Mouse (Mus musculus): ENCODE data around the gene Prdm1. TPM values are rescaled to one million over a fixed set of nuclear protein-coding genes. Genes with fewer than 3 reads are reported as not detected.

Prdm1 gene
- total RNA-seq, 2 experiments from 2014 or later: 1.3 to 2.2 TPM

DNA sequence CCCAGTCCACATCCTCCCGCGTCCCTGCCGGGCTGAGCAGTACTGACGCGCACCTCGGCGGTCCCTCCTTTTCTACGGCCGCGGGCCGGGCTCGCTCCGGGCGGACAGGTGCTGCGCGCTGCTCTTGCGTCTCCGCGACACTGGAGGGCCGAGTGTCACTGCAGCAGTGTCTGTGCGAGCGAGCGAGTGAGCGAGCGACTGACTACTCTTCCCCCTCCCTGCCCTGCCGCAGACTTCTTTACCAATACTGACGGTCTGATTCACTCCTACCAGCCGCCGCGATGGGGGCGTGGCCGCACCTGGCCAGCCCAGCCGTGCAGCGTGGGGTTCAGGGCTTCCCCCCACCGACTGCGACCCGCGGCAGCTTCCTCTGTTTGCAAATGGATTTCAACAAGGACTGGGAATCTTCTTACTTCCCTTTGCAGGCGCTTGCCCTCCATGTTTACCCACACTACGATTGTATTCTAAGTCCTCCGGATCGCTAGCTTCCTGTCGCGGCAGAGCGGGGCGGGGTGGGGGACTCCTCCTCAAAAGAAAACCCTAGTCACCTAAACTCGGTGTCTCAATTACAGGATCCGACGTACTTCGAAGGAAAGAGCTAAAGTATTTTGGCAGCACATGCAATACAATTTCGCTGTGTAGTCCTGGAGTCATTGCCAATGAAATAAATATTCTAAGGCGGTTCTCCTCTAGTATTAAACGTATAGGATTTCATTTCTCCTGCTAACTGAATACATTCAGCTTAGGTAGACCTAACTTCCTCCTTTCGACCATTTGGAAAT lies 69.6 kb downstream of the Prdm1 start:
- intact Hi-C loops (cut with DNase I): loop anchor here (10.0 kb wide), 2 partner anchors 164 to 546 kb away; no protein-coding TSS in a partner anchor
- DNase-seq: peak; percentile 68

DNA sequence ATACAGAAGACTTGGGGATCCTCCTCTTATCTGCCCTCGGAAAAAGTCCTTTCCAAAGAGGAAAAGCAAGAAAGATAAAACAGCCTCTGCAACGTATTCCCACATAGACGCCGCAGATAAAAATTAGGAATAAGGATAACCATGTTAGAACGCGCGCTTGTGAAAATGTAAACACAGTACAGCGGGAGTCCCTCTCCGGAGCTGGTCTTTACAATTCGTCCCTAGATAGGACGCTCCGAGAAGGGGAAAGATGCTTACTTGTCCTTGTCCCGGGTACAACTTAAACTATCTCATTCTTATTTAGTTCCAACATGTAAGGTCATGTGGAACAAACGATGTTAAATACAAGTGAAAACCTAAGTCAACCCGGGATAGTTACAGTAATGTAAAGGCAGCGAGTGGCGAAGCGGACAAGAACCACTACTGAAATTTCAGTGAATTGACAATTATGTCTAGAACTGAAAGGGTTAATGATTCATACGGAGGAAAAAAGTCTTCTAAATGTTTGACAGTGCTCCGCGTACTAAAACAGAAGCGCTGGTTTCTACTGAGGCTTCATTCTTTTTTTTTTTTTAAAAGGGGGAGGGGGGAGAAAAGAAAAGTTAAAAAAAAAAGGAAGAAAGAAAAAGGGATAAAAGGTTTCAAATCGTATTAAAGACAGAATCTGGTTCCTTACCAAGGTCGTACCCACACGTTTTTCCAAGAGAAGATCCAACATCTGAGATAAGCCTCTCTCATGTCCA lies 70.3 kb downstream of the Prdm1 start:
- no peak for DNase-seq
- intact Hi-C loops (cut with DNase I): loop anchor here (10.0 kb wide), 2 partner anchors 163 to 547 kb away; no protein-coding TSS in a partner anchor

DNA sequence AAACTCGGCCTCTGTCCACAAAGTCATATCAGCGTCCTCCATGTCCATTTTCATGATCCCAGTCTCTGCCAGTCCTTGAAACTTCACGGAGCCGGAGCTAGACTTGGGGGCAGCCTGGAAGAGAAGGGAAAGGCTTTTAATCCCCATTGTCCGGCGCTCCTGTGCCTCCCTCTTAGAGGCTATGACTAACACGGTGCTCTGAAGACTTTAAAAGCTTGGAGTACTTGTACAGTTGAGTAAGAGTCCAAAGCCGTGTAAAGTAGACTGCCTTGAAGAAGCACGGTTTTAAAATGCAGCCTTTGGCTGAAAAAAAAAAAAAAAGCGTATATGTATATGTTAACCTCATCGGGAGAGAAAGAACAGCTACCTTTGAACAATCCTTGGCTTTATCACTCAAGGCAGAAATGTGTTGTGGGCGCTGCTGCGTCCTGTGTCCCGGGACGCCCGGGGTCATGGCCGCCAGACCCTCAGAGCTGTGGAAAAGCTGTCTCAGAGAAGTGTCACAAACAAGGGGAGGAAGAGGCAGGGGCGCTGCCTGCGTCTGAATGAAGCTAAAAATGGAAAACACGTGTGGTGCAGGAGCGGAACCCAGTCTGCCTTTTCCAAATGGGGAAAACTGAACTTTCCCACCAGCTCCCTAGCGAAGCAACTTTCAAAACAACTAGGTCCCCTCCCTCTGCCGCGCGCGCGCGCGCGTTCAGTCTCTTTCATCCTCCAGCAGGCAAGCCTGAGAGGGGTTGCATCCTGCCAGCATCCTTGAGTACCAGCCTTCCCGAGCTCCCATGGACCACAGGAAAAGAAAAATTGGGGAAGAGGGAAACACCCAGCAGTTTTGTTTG lies 71.3 kb downstream of the Prdm1 start:
- DNase-seq: peak; percentile 34
- intact Hi-C loops (cut with DNase I): loop anchor here (10.0 kb wide), 2 partner anchors 162 to 548 kb away; no protein-coding TSS in a partner anchor

DNA sequence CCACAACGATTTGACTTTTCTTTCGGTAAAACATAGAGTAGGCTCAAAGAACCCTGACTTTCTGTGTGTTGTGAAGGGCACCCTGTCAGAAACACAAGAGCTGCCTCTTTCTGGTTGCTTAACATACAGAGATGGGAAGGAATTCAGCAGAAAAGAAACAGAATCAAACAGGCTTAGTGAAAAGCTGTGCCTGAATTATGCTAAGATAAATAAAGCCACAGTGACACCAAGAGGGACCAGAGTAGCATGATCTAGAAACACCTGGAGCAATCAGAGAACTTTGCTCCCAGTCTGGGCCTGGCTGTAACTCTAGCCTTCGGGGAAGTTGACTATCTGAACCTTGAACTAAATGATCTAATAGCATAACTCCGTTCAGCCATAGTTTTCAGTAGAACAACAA lies 73.5 kb downstream of the Prdm1 start:
- intact Hi-C loops (cut with DNase I): loop anchor here (10.0 kb wide), 2 partner anchors 160 to 550 kb away; no protein-coding TSS in a partner anchor
- no peak for DNase-seq

DNA sequence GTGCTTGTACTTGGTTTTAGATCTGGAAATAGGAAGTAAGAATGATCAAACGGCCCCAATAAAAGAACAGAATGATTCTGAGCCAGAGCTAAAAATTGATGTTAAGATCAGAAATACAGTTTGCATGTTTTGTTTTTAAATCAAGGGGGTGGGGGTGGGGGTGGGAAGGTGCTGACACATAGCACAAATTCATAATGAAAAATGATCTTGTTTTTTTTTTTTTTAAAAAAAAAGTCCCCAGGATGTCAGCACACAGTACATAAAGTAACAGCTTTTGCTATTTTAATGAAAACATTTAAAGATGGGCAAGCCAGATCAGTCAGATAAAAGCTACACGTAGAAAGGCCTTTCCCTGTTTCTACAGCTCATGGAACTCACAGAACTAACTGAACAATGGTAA lies 74.2 kb downstream of the Prdm1 start:
- no peak for DNase-seq
- intact Hi-C loops (cut with DNase I): loop anchor here (10.0 kb wide), 2 partner anchors 159 to 551 kb away; no protein-coding TSS in a partner anchor

DNA sequence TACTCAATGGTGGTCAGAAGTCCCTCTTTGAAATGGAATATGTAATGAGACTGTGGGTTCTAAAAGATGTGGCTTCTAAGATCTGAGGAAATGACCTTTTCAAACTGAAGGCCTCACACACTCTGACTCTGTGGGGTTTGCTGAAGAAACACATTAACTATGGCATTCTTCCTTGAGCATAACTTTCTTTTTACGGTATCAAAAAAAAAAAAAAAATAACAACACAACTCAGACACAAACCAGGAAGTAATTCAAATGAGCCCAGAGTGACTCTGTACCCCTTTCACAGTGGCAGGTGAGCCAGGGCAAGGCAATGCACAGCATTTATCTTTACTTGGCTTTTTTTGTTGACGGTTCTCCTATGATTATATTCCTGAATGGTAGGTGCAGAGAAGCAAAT lies 77.5 kb downstream of the Prdm1 start:
- intact Hi-C loops (cut with DNase I): loop anchor here (10.0 kb wide), 2 partner anchors 156 to 554 kb away; no protein-coding TSS in a partner anchor
- no peak for DNase-seq

DNA sequence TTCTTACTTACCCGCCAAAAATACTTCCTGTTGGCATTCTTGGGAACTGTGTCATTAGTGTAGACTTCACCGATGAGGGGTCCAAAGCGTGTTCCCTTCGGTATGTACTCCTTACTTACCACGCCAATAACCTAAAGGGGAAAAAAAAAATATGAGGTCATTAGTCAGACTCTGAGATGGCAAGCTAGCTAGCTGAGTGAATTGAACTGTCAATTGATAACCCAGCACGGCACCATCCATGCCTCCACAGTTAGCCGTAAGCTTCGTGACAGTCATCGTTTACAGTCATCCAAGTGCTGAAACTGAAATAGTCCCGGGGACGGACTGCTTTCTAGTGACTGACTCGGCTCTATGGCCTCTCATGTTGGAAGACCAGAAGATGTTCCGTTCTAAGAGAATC lies 78.2 kb downstream of the Prdm1 start:
- no peak for DNase-seq
- intact Hi-C loops (cut with DNase I): loop anchor here (10.0 kb wide), 2 partner anchors 155 to 555 kb away; no protein-coding TSS in a partner anchor

DNA sequence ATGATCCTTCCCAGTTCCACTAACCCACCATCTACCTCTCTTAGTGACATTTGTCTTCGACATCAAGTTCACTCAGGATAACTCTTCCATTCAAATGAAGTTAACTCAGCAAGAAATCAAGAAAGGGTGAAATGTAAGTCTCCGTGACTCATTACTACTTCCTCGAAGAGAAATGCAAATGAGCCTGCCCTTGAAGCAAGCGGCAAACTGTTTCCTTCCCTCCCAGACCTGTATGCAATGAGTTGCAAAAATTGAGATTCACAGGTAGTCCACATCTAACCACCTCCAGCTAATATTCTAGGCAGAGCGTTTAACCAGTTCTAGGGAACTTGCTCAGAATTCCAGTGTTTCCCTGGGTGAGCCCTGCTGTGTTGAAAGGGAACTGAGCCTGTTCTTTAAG lies 78.6 kb downstream of the Prdm1 start:
- no peak for DNase-seq
- intact Hi-C loops (cut with DNase I): loop anchor here (10.0 kb wide), 2 partner anchors 155 to 555 kb away; no protein-coding TSS in a partner anchor

DNA sequence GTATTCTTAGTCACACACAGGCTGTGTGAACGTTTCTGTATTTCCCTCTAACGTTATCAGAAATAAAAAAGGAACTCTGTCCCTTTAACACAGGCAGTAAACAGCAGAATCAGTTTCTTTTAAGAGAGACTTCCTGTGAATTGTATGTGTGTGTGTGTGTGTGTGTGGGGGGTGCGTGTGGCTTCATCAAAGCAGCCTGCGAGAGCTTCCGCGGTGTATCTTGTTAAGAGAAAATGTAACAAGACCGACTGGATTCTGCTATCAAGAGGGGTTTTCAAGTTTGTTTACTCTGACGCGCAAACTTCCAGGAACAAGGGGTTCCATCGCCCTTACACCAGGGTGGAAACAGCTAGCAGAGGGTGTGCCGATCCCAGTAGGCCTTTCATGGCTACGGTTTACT lies 80.1 kb downstream of the Prdm1 start:
- no peak for DNase-seq
- intact Hi-C loops (cut with DNase I): no loop called here

DNA sequence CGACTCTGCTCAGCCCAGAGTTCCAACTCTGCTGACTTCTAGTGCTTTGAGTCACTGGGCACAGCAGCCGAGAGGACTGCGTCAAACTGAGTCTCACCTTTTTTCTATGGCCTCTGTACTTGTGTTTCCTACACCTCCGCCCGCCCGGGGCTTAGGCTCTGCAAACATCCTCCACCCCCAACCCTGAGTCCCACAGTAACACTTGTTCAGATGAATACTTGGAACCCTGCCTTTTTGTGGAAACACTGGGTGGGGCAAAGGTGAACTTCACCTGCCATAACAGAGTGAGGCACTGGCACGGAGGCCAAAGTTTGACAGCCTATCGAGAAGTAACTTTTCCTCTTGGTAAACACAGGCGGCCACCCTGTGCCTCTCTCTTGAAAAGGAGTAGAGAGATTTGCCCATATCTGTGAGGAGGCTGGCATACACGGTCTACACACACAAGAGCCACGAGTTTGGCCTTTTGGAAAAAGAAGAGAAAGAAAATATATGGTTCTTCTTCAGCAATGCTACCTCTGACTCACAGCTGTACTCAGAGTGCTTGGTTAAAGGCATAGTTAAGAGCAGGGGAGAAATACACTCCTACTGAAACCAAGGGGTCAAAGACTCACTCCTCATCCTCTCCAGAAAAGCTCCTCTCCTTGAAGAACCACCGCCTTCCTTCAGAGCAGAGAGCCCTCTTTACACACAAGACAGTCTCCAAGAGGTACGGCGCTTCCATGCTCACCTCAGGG lies 80.7 kb downstream of the Prdm1 start:
- DNase-seq: no peak
- intact Hi-C loops (cut with DNase I): no loop called here

DNA sequence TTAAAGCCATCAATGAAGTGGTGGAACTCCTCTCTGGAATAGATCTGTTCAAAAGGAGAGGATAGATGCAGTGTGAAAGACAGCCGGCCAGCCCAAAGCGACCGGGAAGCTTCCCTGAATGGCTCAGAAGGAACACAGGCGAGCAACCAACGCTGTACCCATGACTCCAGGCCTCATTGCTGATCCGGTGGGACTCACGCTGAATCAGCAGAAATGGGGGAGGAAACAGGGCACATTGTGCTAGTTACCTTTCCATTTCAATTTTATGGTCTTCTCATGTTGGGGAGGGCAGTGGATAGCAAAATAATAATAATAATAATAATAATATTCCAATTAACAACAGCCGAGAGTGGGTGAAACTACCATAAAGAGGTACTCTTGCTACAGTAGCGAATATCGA lies 81.3 kb downstream of the Prdm1 start:
- intact Hi-C loops (cut with DNase I): no loop called here

DNA sequence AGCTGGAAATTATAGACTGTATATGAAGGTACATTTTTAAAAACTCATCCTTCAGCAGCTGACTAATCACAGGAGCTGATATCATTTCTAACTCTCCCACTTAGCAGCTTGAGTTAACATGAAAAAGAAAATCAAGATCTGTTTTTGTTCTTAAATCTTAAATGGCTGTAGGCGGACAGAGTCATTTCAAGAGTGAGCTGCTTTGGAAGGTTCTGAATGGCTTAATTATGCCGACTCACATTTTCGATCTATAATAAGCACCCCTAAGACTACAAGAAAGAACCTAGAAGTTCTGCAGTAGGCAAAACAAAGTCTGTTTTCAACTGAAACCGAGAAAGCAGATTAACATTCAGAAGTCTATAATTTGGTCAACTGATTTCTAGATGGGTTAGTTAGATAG lies 83.9 kb downstream of the Prdm1 start:
- no peak for DNase-seq

More for the DNA sequence above, 81.3 kb downstream of the Prdm1 start:
- no peak for DNase-seq

DNA sequence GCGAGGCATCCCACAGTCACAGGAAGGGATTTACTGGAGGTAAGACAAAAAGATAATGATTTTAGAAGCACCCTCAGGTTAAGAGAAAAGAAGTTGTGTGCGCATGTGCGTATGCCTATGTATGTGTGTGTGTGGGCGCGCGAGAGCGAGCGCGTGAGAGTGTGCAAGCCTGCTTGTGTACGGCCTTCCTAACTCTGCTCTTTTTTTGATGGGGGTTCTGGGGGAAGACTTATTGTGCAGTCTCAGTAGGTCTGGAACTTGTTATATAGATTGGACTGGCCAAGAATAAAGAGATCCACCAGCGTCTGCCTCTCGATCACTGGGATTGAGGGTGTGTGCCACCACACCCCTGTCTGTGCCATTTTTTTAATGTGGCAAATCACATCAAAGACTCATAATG lies 84.6 kb downstream of the Prdm1 start:
- intact Hi-C loops (cut with DNase I): no loop called here
- DNase-seq: no peak

More for the DNA sequence above, 83.9 kb downstream of the Prdm1 start:
- intact Hi-C loops (cut with DNase I): no loop called here

DNA sequence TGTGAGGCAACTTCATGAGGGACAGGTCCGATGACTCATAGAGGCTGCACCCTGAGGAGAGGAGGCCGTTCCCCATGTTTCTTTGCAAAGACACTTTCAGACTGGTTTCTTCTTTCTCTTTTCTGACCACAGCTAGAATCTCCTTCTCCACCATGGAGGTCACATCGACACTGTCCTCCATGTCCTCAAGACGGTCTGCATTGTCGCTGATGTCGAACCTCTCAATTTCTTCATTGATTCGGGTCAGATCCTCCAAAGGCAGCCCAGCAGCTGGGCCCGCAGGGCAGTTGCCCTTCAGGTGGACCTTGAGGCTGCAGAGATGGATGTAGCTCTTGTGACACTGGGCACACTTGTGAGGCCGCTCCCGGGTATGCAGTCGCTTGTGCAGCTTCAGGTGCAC lies 88.6 kb downstream of the Prdm1 start:
- intact Hi-C loops (cut with DNase I): no loop called here
- DNase-seq: no peak

DNA sequence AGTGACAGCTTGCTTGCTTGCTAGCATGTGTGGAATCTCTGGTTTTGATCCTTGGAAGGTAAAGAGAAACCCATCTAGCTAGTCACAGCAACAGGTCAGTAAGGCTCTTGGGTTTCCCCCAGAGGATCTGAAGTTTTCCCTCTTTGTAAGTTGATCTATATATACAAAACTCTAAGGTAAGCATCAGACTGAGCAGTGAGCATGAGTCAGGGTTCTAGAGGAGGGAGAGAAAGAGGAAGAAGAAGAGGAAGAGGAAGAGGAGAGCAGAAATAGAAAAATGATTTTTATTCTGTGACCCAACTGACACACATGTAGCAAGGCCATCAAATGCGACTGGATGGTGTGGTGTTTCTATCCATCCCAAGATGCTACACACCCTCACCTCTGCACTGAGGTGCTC lies 90.7 kb downstream of the Prdm1 start:
- no peak for DNase-seq
- intact Hi-C loops (cut with DNase I): no loop called here

DNA sequence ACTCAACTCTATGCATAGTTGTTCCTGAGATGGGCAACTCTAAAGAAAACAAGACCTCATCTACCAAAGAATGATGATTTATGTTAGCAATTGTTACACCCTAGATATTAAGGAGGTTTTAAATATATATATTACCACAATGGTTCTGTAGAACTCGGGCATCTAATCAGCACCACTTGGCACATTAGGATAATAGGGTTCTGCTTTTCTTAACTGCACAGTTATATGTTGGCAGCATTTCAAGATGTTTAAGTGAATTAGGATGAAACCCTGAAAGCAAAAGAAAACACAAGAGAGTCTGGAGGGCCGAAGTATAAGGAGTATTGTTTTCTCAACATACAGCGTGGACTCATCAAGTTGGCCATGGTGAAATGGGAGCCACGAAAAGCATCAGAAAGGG lies 92.3 kb downstream of the Prdm1 start:
- intact Hi-C loops (cut with DNase I): no loop called here

DNA sequence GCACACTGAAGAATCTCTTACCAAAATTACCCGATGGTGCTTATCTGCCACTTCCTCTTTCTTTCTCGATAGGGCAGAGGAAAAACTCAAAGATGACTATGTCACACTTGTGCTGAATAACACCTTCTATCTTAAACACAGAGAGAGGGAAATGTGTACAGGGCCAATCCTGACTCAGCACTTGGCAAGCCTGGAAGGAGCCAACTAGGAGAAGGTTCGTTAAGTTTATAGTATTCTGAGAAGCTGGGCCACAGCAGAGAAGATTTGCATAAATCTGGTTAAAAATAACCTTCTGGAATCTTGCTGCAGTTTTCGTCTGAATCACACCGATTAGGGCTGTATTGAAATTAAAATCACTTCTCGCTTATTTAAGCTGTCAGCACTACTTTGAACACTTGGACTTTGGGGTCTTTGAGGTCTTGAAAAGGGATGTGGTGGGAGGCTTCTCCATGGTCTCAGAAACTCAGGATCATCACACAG lies 93.6 kb downstream of the Prdm1 start:
- intact Hi-C loops (cut with DNase I): no loop called here
- DNase-seq: no peak

More for the DNA sequence above, 92.3 kb downstream of the Prdm1 start:
- DNase-seq: no peak

DNA sequence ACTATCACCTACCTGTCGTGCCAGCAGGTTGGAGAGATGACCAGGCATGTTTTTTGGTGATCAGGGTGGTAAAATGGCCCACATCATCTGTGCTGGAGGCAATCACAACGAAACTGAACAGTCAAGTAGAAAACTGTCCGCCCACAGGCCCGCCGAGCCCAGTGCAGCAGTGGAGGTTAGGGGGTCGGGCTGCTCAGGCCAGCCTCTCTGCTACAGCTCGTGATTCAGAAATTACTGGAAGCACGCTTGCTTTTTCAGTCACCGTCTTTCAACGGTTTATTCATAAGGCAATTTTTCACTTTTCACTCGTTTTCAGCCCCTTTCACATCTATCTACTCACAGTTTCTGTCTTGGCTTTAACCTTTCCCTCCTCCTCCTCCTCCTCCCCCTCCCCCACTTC lies 96.1 kb downstream of the Prdm1 start:
- DNase-seq: no peak

DNA sequence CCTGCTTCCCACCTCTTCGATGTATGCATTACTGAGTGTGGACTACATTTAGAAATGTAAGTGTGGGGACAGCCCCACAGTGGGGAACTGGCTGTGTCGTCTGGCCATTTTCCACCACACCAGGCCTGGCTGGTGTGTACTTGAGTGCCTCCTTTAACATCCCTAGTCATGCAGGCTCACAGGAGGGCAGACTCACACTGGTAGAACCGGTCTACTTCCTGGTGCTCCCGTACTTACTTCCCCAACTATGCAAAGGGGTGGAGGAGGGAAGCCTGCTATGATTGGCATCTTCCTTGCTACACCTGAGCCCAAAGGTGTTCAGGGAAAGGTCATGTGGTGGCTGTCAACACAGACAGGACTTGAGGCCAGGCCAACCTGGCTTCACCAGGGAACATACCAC lies 96.6 kb downstream of the Prdm1 start:
- no peak for DNase-seq
- intact Hi-C loops (cut with DNase I): no loop called here

More for the DNA sequence above, 96.1 kb downstream of the Prdm1 start:
- intact Hi-C loops (cut with DNase I): no loop called here

Data from left cerebral cortex, postnatal 4 days (tissue).